Mouse (Mus musculus): Measurements from ENCODE around the gene Aifm3.

DNA sequence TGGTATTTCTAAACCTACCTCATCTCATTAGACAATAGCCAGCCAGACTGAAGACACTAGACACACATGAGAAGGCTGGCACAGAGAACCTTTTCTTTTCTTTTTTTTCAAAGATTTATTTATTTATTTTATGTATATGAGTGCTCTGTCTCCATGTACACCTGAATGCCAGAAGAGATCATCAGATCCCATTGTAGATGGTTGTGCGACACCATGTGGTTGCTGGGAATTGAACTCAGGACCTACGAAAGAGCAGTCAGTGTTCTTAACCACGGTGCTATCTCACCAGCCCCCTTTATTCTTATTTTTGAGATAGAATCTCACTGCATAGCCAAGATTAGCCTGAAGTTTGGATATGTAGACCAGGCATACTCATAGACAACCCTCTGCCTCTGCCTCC, 47.2 kb downstream of the Aifm3 start:
- TF ChIP-seq FLI1 (IDR thresholded peaks at IDR 0.05; ENCODE audit: low read length) (no peak), GATA1 (IDR thresholded peaks at IDR 0.05; ENCODE audit: borderline replicate concordance, low read length) (no peak)

Data from megakaryocyte, embryonic 14.5 days (primary cell).